10 mouse cellular contexts compared by ENCODE assay signal in genomic region chr11:4228463-4228862, GRCm38 (mm10). TPM values are rescaled to one million over a fixed set of nuclear protein-coding genes. Genes with fewer than 3 reads are reported as not detected.
DNase-seq lines count a peak whose midpoint lies in the region.
"Had no signal": no experiment of that assay in that cellular context is flagged by ENCODE, and none has a peak within 500 bp of the region (broad histone marks: within the 10 kb centered on the region; RNA-seq: fewer than 3 reads in every experiment).

No protein-coding gene starts in this region.

- peak; percentile 49 to 52 for DNase-seq in heart, postnatal 36 days
- DNase-seq in heart, adult 9 months (ENCODE audit: low spot score in 2 of 2) = no peak
- peak; percentile 21 for DNase-seq in retina, embryonic 14.5 days (ENCODE audit: low spot score)
- no peak for DNase-seq in retina, postnatal 1 day
- DNase-seq in cerebellum, postnatal 10 days = peak; percentile 95 to 96
- DNase-seq in skeletal muscle tissue, adult 2 months (ENCODE audit: low read depth, low spot score) = peak; percentile 66
- DNase-seq in frontal cortex, postnatal 10 days (ENCODE audit: low spot score in 2 of 2) = no peak
- DNase-seq in spleen, postnatal 4 days (ENCODE audit: low spot score in 2 of 2) = no peak
- DNase-seq: thymus, postnatal 36 days had no signal

- intact Hi-C loops in heart, postnatal 36 days (cut with DNase I) = no loop called here

RNA-seq across cellular contexts. Expression of gene Osm, which starts 7.8 kb away (rescaled TPM):
- not detected for total RNA-seq in heart, postnatal 36 days (2021)
- total RNA-seq: layer of hippocampus, postnatal 14 days had no signal

RNA-seq across cellular contexts. Expression of gene Castor1, which starts 10.4 kb away (rescaled TPM):
- total RNA-seq in heart, postnatal 36 days (2021) = 1 to 10 TPM; 5.2 to 5.5 TPM

RNA-seq across cellular contexts. Expression of gene Lif, which starts 28.9 kb away (rescaled TPM):
- total RNA-seq in heart, postnatal 36 days (2021) = under 1 TPM; 0.16 to 0.50 TPM

RNA-seq across cellular contexts. Expression of gene Tbc1d10a, which starts 41.9 kb away (rescaled TPM):
- 10 to 100 TPM in 1 of 2 experiments, 1 to 10 TPM in 1; 8.6 to 11.2 TPM for total RNA-seq in heart, postnatal 36 days (2021)

Comparison
In these comparisons a context has a peak if more than half of its experiments do, and no peak if none do; other contexts are left out.
1. DNase-seq: peak in heart, postnatal 36 days (2 of 2), retina, embryonic 14.5 days (single experiment), cerebellum, postnatal 10 days (2 of 2) and skeletal muscle tissue, adult 2 months (single experiment); none in heart, adult 9 months (0 of 2), retina, postnatal 1 day (single experiment), frontal cortex, postnatal 10 days (0 of 2) and spleen, postnatal 4 days (0 of 2).